In the genomic region with DNA sequence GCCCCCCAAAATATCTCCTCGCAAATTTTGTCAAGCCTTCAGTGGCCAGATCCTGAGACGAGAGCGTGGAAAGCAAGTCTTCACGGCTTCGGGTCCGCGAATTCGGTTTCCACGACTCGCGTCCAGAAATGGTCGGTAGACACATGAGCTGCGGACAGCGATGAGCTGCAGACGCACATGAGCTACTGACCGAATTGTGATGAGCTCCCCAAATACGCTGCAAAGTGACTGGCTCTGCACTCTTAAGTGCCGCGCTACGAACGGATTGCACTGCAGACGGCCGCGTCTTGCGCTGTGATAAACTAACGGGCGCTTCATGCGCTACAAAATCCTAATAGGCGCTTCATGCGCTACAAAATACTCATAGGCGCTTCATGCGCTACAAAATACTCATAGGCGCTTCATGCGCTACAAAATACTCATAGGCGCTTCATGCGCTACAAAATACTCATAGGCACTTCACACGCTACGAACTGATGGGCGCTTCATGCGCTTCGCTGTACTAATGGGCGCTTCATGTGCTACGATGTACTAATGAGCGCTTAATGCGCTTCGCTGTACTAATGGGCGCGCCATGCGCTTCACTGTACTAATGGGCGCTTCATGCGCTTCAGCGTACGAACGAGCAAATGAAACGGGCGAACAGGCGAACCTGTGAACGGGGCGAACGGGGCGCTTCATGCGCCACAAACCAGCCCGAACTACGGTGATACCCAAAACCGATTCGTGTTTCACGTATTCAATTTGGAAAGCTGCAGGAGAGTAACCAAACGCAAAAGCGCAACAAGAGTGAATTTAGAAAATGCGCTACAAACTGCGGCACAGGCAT, we compare ENCODE assay signal across 8 mouse cellular contexts. TPM values are rescaled to one million over a fixed set of nuclear protein-coding genes. Genes with fewer than 3 reads are reported as not detected.
DNase-seq lines count a peak whose midpoint lies in the region; ATAC-seq and TF ChIP-seq lines count a peak whose summit lies in the region.

No protein-coding gene starts in this region.

- peak overlapping the region; percentile 35 for H3K9ac ChIP-seq in embryonic facial prominence, embryonic 15.5 days
- H3K9ac ChIP-seq in heart, embryonic 15.5 days, result peak overlapping the region; percentile 40; the same call in 1 of the 2 replicates
- H3K9ac ChIP-seq in liver, embryonic 11.5 days (ENCODE audit: low read depth, low read length), result peak overlapping the region; percentile 48

- WGBS in embryonic facial prominence, embryonic 15.5 days, result 53% methylated on average over 71 of the region's 71 CpGs
- WGBS in heart, embryonic 15.5 days, result 49% methylated on average over 71 of the region's 71 CpGs
- WGBS in liver, embryonic 11.5 days, result 49% methylated on average over 71 of the region's 71 CpGs

- H3K36me3 ChIP-seq in embryonic facial prominence, embryonic 15.5 days, result no peaks in the 10 kb centered on the region
- H3K36me3 ChIP-seq in heart, embryonic 15.5 days, result no peaks in the 10 kb centered on the region
- H3K36me3 ChIP-seq in liver, embryonic 11.5 days (ENCODE audit: control insufficient read depth, insufficient read depth, low read length), result no peaks in the 10 kb centered on the region
- no peaks in the 10 kb centered on the region for H3K36me3 ChIP-seq in testis, adult 2 months (ENCODE audit: control insufficient read depth, insufficient read depth, low read length)

- H3K27me3 ChIP-seq in embryonic facial prominence, embryonic 15.5 days, result no peaks in the 10 kb centered on the region
- H3K27me3 ChIP-seq in heart, embryonic 15.5 days, result no peaks in the 10 kb centered on the region
- no peaks in the 10 kb centered on the region for H3K27me3 ChIP-seq in liver, embryonic 11.5 days (replicated peaks; ENCODE audit: control insufficient read depth, insufficient read depth, low read length)
- no peaks in the 10 kb centered on the region for H3K27me3 ChIP-seq in testis, adult 2 months (ENCODE audit: control insufficient read depth, insufficient read depth, low read length)

- peak; percentile 40 for DNase-seq in B cell, adult 2 months
- peak; percentile 16 for DNase-seq in adrenal gland, postnatal 25 days
- DNase-seq in kidney, postnatal 25 days, result peak; percentile 22 to 55
- no peak for DNase-seq in liver, embryonic 11.5 days (ENCODE audit: low spot score)

- H3K4me1 ChIP-seq in embryonic facial prominence, embryonic 15.5 days, result no peaks in the 10 kb centered on the region
- no peaks in the 10 kb centered on the region for H3K4me1 ChIP-seq in heart, embryonic 15.5 days (replicated peaks)
- peaks cover 2% of the 10 kb centered on the region; the same call in 1 of the 2 replicates for H3K4me1 ChIP-seq in liver, embryonic 11.5 days (replicated peaks; ENCODE audit: control insufficient read depth, insufficient read depth, low read length)
- peaks cover 18% of the 10 kb centered on the region for H3K4me1 ChIP-seq in testis, adult 2 months (ENCODE audit: control insufficient read depth, insufficient read depth, low read length)

- peak overlapping the region; percentile 69 for H3K4me2 ChIP-seq in embryonic facial prominence, embryonic 15.5 days (replicated peaks)
- H3K4me2 ChIP-seq in heart, embryonic 15.5 days, result peak overlapping the region; percentile 84
- peak overlapping the region; percentile 68 for H3K4me2 ChIP-seq in liver, embryonic 11.5 days

- no peak for TF ChIP-seq CTCF in testis, adult 2 months (IDR thresholded peaks at IDR 0.05; ENCODE audit: control insufficient read depth, insufficient read depth, insufficient replicate concordance, low read depth, low read length)

- H3K9me3 ChIP-seq in embryonic facial prominence, embryonic 15.5 days (replicated peaks), result 0 out of 2 replicates have a peak, but pooled peaks cover 8% of the 10 kb centered on the region
- H3K9me3 ChIP-seq in heart, embryonic 15.5 days (replicated peaks), result peaks cover 4% of the 10 kb centered on the region; the same call in 1 of the 2 replicates
- H3K9me3 ChIP-seq in liver, embryonic 11.5 days (ENCODE audit: control insufficient read depth, low read length), result peaks cover 9% of the 10 kb centered on the region; the same call in 1 of the 2 replicates

- H3K27ac ChIP-seq in embryonic facial prominence, embryonic 15.5 days (replicated peaks), result peak overlapping the region; percentile 78
- peak overlapping the region; percentile 47 for H3K27ac ChIP-seq in heart, embryonic 15.5 days
- peak overlapping the region; percentile 76 for H3K27ac ChIP-seq in liver, embryonic 11.5 days (ENCODE audit: low read depth, low read length)
- 0 out of 2 replicates have a peak overlapping the region, but pooled peaks have one; percentile 10 for H3K27ac ChIP-seq in testis, adult 2 months (ENCODE audit: control insufficient read depth, insufficient read depth, low read depth, low read length)

- ATAC-seq in embryonic facial prominence, embryonic 15.5 days (ENCODE audit: insufficient number of reproducible peaks, low FRiP score, low TSS enrichment, low read depth), result no peak
- ATAC-seq in heart, embryonic 15.5 days (replicated peaks; ENCODE audit: insufficient number of reproducible peaks, insufficient read depth, low FRiP score, low read depth), result no peak
- ATAC-seq in liver, embryonic 11.5 days (replicated peaks; ENCODE audit: low FRiP score), result peak; percentile 48
- peak; percentile 56; the same call in 1 of the 2 replicates for ATAC-seq in monocyte, adult 5-6 weeks (replicated peaks; ENCODE audit: insufficient number of reproducible peaks, low FRiP score, low TSS enrichment, poor library complexity, severe bottlenecking)

- peak overlapping the region; percentile 51 for H3K4me3 ChIP-seq in embryonic facial prominence, embryonic 15.5 days (replicated peaks)
- H3K4me3 ChIP-seq in heart, embryonic 15.5 days, result peak overlapping the region; percentile 60
- peak overlapping the region; percentile 53 for H3K4me3 ChIP-seq in liver, embryonic 11.5 days (ENCODE audit: low read depth, low read length)
- peak overlapping the region; percentile 69 for H3K4me3 ChIP-seq in testis, adult 2 months (ENCODE audit: control insufficient read depth, low read depth, low read length)

- TF ChIP-seq POLR2A in testis, adult 2 months (IDR thresholded peaks at IDR 0.05; ENCODE audit: control insufficient read depth, low read depth, low read length), result no peak; the same call in 1 of the 2 replicates

RNA-seq across cellular contexts. Expression of gene Peg10, which starts 0.8 kb away (rescaled TPM):
- total RNA-seq in adrenal gland, postnatal 25 days (2021), result 386 and 540 TPM in 2 replicates
- 8.9 and 10.0 TPM in 2 replicates for polyA plus RNA-seq in embryonic facial prominence, embryonic 15.5 days (2015; fragmentation: Nextera tagmentation; extraction: Ambion mirVana)
- polyA plus RNA-seq in heart, embryonic 15.5 days (2015; fragmentation: Nextera tagmentation; extraction: Ambion mirVana), result 1.3 and 1.8 TPM in 2 replicates
- 18.5 and 19.1 TPM in 2 replicates for polyA plus RNA-seq in liver, embryonic 11.5 days (2014; fragmentation: Nextera tagmentation; extraction: Ambion mirVana)
- 0.10 to 1.5 TPM (median 0.43 TPM) in 3 replicates for total RNA-seq in monocyte, adult 5-6 weeks (2017)
- polyA plus RNA-seq in testis, adult 2 months (2012; rRNA removed), result 11.8 and 23.0 TPM in 2 replicates

RNA-seq across cellular contexts. Expression of gene Sgce, which starts 0.9 kb away (rescaled TPM):
- total RNA-seq in adrenal gland, postnatal 25 days (2021), result 59.7 and 65.7 TPM in 2 replicates
- polyA plus RNA-seq in embryonic facial prominence, embryonic 15.5 days (2015; fragmentation: Nextera tagmentation; extraction: Ambion mirVana), result 72.1 and 72.9 TPM in 2 replicates
- 57.7 and 57.8 TPM in 2 replicates for polyA plus RNA-seq in heart, embryonic 15.5 days (2015; fragmentation: Nextera tagmentation; extraction: Ambion mirVana)
- 24.0 and 24.7 TPM in 2 replicates for polyA plus RNA-seq in liver, embryonic 11.5 days (2014; fragmentation: Nextera tagmentation; extraction: Ambion mirVana)
- total RNA-seq in monocyte, adult 5-6 weeks (2017), result 2.6 to 6.1 TPM (median 3.1 TPM) in 3 replicates
- polyA plus RNA-seq in testis, adult 2 months (2012; rRNA removed), result 4.8 and 5.4 TPM in 2 replicates

Comparison
In these comparisons a context has a peak if more than half of its experiments do, and no peak if none do; other contexts are left out.
1. ATAC-seq: peak in liver, embryonic 11.5 days (single experiment) and monocyte, adult 5-6 weeks (single experiment); none in embryonic facial prominence, embryonic 15.5 days (single experiment) and heart, embryonic 15.5 days (single experiment).
2. H3K27ac ChIP-seq: peak in every context shown above with its lines; median percentile 78 in embryonic facial prominence, embryonic 15.5 days; 76 in liver, embryonic 11.5 days; 47 in heart, embryonic 15.5 days; 10 in testis, adult 2 months.
3. Peak in every context shown above with its lines, with median percentiles within 50 percentile points of each other: H3K4me2 ChIP-seq, H3K4me3 ChIP-seq and H3K9ac ChIP-seq.